Mouse (Mus musculus): ENCODE measurements at regions not wholly inside any gene's neighbourhood (a gene's known extent, or its start where the extent isn't known, plus 50 kb on each side); places are given as distances from the start of the nearest gene placed in this dataset.
A peak's percentile ranks its signal among the peaks of the same experiment; 100 is the strongest.

DNA sequence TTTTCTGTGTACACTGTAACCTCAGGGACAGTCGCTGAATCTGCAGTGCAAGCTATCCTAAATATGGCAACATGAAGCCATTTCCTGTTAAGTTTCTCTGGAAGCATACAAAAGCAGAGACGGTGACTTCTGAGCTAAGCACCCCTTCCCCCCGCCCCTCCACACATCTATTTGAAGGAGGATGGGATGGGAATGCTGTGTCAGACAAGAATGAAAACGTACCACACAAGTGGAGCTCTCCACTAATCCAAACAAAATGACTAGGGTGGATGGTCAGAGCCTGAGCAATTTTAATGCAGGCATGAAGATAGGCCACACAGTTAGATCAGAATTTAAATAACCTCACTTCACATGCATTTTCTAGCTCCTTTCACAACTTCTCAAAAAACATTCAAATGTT, 936.6 kb downstream of the Gsdmc2 start:
- DNase-seq (ENCODE audit: low spot score in 2 of 2): no peak

GRCm38 (mm10) chr15:62907181-62907580, 937.8 kb downstream of the Gsdmc2 start:
- no peak for DNase-seq (ENCODE audit: low spot score in 2 of 2)

GRCm38 (mm10) chr15:62903047-62903822, 941.7 kb downstream of the Gsdmc2 start:
- peak; percentile 49 to 65 for DNase-seq (ENCODE audit: low spot score in 2 of 2)

- no peak for DNase-seq (ENCODE audit: low spot score in 2 of 2)
Measured at GRCm38 (mm10) chr15:62901955-62902354, 943.0 kb downstream of the Gsdmc2 start.

- no peak for DNase-seq (ENCODE audit: low spot score in 2 of 2)
Measured at GRCm38 (mm10) chr15:62889798-62890197, 955.2 kb downstream of the Gsdmc2 start.

GRCm38 (mm10) chr15:62885331-62885730, 959.6 kb downstream of the Gsdmc2 start:
- no peak for DNase-seq (ENCODE audit: low spot score in 2 of 2)

DNA sequence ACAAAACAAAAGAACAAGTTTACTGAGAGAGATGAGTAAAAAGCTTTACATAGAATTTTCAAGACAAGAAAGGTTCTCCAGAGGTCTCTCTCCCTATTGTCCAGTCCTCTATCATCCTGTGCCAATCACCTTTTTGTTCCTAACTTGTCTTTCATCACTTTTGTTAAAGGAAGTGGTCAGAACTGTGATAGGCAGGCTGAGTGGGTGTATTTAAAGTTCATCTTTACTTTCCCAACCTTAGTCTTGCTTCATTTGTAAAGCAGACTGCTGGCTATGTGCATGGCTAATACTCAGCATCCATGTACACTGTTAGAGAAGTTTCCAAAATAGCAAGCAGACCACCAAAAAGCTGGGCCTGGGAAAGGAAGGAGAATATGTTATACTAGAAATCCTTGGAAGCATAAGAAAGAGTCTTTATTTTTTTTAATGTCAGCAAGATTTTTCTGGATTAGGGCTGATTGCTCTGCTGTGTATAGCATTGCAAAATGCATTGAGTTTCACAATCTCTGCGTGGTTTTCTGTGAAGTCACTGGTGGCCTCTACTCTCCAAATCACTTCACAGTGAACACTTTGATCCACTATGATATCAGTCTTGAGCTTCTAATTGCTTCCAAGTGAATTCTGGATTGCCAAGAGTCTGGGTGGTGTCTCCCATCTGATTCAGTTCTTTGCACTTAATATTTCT, 973.8 kb downstream of the Gsdmc2 start:
- DNase-seq (ENCODE audit: low spot score in 2 of 2): no peak

DNA sequence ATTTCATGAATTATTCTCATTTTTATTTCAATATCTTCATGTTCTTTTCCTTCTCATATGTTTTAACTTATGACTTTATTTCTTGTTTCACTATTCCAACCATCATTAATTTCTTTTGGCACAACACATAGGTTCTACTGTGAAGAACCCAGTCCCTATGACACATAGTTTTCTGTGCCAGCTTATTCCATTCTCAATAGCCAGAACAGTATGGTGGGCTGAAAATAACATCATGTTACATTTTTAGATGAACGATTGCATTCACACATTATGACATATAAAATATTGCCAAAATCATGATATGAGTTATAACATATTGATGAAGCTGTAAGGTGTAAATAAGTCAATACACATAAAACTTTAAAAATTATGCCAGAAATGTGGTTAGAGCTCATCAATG, 982.4 kb downstream of the Gsdmc2 start:
- no peak for DNase-seq (ENCODE audit: low spot score in 2 of 2)

GRCm38 (mm10) chr15:62861422-62861821, 983.6 kb downstream of the Gsdmc2 start:
- DNase-seq (ENCODE audit: low spot score in 2 of 2): no peak

GRCm38 (mm10) chr15:62849326-62849725, 995.7 kb downstream of the Gsdmc2 start:
- DNase-seq (ENCODE audit: low spot score in 2 of 2): no peak

DNA sequence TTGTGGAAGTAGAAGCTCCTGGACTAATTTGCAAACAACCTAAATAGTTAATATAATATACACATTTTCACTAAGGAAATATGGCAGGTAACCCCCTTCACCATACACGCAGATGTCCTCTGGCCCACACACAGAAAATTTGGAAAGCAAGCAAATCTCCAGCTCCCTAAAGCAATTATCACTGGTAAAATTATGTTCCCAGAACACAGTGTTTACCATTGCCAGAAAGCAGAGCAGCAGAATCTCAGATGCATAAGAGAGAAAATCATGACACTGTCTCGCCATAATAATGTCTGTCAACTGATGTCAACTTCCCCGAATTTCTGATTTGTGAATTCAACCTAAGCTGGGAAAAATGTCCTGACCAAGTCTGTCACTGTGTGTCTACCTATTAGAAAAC, 999.1 kb downstream of the Gsdmc2 start:
- no peak for DNase-seq (ENCODE audit: low spot score in 2 of 2)

GRCm38 (mm10) chr15:62825586-62825985, 1019.4 kb downstream of the Gsdmc2 start:
- no peak for DNase-seq (ENCODE audit: low spot score in 2 of 2)

DNA sequence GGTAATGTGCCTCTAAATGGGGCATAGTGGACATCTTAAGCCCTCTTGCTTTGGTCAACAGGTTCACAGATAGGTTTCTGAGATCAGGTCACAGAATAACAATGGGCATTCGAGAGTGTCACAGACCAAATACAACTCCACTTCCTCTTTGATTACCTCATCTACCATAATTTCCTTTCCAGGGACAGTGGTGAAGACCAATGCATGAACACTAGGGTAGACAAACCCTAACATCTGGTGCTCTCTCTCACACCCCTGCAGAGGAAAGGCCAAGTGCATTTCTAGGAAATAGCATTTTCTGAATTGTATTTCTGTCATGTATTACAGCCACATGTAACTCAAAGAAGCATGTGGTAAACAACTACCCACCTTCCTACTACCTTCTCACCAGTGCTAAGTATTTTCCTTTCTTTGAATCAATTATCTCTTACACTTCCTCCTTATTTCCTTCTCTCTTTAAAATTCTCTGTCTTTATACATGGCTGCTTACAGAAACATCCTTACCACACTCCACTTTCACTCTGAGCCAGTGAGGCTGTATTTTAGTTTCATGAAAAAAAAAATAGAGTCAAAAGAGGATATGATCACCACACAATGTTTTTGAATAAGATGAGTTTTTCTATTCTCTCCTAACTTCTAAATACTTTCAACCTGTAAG, 1021.0 kb downstream of the Gsdmc2 start:
- no peak for DNase-seq (ENCODE audit: low spot score in 2 of 2)

GRCm38 (mm10) chr15:62822305-62822704, 1022.7 kb downstream of the Gsdmc2 start:
- DNase-seq (ENCODE audit: low spot score in 2 of 2): no peak

GRCm38 (mm10) chr15:62813093-62813492, 1031.9 kb downstream of the Gsdmc2 start:
- no peak for DNase-seq (ENCODE audit: low spot score in 2 of 2)

DNA sequence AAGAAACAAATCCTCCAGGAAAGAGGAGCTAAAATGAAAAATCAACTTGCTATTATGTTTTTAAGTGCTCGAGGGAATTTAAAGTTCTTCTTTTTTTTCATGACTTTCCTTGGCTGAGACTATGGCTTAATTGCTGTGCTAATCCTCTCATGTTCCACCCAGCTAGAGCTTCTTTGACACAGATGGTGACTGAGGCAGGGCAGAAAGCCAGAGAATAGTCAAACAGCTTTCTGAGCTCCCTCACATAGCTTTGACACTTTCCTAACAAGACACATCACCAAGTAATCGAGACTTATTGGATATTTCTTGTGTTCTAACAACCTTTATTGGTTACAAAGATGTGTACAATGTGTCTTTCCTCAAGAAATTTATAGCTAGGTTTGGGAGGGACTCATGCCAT, 1033.0 kb downstream of the Gsdmc2 start:
- DNase-seq (ENCODE audit: low spot score in 2 of 2): peak in 1 of 2 experiments; percentile 2

DNA sequence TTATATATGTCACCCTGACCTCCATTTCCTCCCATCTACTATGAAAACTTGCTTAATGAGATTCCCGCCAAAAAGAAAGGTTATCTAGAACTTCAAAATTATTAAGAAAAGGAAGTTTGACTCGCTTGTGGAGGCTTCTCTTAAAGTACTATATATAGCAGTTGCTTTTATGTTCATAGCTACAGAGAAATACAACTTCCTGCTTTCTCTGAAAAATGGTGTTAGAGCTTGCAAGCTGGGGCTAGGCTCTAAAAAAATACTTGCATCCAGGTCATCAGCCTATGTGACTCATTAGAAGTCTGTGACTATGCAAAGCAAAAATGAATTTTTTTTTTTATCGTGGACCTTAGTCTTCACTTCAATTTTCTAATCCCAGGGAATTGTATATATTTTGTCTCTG, 1035.7 kb downstream of the Gsdmc2 start:
- no peak for DNase-seq (ENCODE audit: low spot score in 2 of 2)

DNA sequence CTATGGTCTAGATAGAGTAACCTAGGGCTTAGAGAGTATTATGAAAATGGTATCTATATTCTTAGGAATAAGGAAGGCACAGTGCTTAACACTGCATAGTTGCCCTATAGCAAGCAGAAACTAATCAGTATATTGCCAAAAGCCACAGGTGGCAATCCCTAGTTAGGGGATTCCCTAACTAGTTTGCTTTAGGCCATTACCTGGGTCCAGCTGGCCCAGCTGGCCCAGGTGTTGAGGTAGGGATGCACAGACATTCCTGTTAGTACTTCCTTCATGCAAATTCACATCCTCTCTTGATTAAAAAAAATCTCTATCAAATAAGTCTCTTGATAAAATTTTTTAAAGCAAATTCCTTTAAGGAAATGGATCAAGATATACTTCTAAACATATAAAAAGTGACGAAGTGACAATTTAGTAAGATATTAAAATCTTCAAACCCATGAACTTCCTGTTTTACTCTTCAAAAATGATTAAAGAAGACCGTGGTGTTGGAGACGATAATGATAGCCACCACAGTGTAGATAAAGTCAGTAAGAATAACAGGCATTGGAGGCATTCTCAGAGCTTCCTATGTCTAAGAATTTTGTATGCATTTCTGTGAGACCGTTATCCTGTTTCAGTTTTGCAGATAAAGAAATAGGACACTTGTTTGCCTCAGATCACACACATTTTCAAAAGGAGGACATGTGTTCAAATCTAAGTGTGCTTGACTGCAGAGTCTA, 1036.7 kb downstream of the Gsdmc2 start:
- DNase-seq (ENCODE audit: low spot score in 2 of 2): no peak

DNA sequence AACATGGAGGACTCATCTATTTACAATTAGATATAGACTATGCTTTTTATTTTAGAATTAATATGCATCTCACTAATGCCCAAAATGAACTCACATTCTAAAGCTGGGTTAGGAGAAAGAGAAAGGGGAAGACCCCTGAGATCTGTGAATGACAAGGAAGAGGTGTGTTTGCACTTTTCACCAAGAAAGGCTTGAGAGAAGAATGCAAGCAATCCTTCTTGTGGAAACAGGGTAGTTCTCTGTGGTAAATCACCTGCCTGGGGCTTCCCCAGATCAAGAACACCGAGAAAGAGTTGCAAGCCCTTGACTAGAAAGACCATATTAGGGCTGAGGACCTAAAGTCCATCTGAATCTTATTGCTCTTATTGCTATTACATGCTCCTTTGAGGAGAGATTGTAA, 1037.6 kb downstream of the Gsdmc2 start:
- no peak for DNase-seq (ENCODE audit: low spot score in 2 of 2)

- DNase-seq (ENCODE audit: low spot score in 2 of 2): no peak
Measured at GRCm38 (mm10) chr15:62802770-62803169, 1042.2 kb downstream of the Gsdmc2 start.

- DNase-seq (ENCODE audit: low spot score in 2 of 2): no peak
Measured at GRCm38 (mm10) chr15:62798731-62799130, 1046.2 kb downstream of the Gsdmc2 start.

DNA sequence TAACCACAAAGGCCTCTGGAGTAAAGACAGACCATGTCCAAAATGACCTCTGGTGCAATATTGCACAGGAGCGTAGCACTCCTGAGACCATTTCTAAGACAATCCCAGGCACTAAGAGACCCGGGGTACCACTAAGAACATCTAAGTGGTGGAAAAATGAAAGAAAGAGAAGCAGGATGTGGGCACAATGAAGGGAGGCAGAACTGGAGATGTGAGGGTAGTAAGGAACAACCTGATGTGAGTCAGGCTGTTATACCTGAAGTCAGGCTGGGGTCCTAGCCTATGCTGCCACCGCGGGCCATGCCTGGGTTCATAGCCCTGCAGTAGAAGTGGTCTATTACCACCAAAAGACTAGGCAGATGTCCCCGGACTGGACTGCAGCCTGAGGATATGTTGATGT, 1051.4 kb downstream of the Gsdmc2 start:
- DNase-seq (ENCODE audit: low spot score in 2 of 2): no peak
